Mouse (Mus musculus) adrenal gland, postnatal 36 days (tissue): Measurements from ENCODE around the gene Chd3. TPM values are rescaled to one million over a fixed set of nuclear protein-coding genes. Genes with fewer than 3 reads are reported as not detected.

ENCODE experiments used
- DNase-seq, 2 experiments: peaks; one replicate each; pipeline ENCODE4 v3.0.0; 2021; ENCODE audit warnings: mixed read lengths in 1 of 2
- long read RNA-seq, 2 experiments: library from polyadenylated mRNA; stranded (forward); transcript quantifications; one replicate each; pipeline ENCODE4 v2.0.0; 2021; ENCODE audit warnings: borderline sequencing depth in 2 of 2
- total RNA-seq, 2 experiments: library from RNA; stranded (reverse); gene quantifications; 2 replicates each; pipeline ENCODE4 v1.2.3; 2021

Gene Chd3
- 100 to 1,000 TPM in 1 of 2 experiments, 10 to 100 TPM in 1; 78.6 to 119 TPM for total RNA-seq
- long read RNA-seq, experiment 1, partial matches to known transcripts: 12 of 16 reads
- long read RNA-seq, experiment 1, other reads (novel, unspliced or antisense): 4 of 16 reads
- long read RNA-seq, experiment 2, partial matches to known transcripts: 5 of 8 reads
- long read RNA-seq, experiment 2, other reads (novel, unspliced or antisense): 1 of 8 reads

DNA sequence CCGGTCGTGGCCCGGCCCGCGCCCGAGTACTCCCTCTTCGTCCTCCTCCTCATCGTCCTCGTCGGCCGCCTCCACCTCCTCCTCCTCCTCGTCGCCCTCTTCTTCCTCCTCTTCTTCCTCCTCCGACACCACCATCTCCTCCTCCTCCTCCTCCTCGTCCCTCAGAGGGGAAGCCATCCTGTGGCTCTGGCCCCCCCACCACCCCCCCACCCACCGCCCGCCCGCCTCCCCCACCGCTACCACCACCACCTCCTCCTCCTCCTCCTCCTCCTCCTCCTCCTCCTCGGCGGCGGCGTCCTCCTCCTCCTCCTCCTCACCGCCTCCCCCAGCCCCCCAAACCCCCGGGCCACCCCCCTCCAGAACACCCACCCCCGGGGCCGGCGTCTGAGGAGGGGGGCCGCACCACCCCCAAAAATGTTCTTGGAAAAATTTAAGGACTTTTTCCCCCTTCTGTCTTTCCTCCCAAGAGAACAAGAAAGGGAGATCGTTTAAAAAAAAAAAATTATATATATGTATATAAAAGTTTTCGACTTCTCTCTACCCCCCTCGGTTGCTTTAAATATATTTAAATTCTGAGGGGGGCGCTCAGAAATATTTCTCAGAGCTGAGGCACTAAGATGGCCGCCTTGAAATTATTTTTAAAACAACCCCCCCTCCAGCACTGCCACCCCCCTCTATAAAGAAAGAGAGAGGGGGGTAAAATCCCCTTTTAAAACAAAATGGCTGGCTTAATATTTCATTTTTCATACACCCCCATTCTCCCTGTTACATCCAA lies at the start of gene Chd3:
Gene Chd3 (minus strand): TSS at position 192 of the 775 bp plus-strand sequence.
- no peak for DNase-seq

DNA sequence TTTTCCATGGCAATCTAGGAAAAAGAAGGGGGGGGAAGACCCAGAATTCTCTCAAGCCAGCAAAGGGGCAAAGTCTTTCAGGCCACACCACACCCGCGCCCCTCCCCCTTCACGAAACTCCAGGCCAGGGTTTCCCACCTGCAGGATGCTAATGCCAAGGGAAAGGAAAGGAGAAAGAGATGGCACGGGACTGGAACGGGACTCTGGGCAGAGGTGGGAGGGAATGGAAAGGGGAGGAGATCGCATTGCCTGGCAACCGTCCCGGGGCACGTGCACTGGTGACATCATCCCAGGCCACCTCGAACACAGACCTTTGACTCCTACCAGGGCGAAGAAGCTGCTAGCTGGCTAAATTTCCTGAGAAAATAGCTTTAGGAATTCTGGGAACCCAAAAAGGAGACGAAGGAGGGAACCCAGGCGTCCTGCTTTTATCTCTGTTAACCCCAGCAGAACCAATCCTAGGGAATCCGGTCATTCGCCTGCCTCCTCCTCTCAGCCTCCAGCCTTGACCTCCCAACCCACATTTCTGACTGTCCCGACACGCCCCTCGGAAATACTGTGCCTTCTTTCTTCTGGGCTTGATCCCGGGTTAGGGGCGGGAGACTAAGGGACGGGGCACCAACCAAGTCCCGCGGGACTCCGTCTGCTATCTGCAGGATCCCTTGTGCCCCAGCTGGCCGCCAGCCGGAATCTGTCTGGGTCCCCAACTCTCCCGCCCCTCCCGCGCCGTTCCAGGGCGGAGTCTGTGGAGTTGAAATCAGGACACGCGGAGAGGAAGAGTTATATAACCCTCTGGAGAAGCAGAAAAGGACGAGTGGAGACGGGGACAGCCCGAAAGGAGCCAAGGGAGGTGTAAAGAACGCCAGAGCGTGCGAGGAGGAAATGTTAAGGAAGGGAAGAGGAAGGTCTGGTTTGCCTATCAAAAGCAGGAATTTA lies 48.5 kb upstream of the Chd3 start:
- peak; percentile 97 for DNase-seq

DNA sequence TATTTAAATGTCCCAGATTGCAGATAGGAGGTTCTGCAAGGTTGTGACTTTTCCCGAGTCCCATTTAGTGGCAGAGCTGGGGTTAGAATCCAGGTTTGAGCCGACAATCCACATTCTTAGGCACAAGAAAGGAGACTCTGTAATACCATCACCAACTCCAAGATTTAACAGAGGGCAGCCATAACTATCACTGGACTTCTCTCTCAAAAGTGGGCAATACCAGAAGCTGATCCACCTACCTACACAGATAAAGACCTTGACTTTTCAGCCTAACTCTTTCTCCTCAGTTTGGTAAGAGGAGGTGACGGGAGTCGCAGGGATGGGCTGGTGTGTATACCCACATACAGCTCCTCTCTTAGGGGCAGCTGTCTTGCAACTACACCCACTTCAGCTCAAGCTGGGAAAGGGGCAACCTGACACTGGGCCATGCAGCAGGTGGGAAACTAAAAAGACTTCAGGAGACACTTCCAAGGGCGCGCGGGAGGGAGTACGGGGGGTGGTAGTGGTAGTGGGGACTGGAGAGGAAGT lies 47.8 kb upstream of the Chd3 start:
- DNase-seq: no peak

DNA sequence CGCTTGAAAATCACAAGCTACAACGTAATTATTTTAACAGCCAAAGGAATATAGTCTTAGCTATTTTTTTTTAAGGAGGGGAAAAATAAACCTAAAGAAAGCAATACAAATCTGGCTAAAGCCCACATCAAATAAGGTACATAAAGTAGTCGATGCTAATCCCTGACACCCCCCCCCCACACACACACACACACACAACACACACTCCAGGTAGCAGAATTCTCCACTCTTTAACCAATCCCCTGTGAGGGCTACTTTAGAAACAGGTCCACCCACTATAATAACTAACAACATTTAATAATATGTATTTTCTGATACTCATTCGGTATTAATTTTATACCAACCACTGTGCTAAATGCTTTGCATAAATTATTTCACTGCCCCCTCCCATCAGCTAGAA lies 47.3 kb upstream of the Chd3 start:
- no peak for DNase-seq

DNA sequence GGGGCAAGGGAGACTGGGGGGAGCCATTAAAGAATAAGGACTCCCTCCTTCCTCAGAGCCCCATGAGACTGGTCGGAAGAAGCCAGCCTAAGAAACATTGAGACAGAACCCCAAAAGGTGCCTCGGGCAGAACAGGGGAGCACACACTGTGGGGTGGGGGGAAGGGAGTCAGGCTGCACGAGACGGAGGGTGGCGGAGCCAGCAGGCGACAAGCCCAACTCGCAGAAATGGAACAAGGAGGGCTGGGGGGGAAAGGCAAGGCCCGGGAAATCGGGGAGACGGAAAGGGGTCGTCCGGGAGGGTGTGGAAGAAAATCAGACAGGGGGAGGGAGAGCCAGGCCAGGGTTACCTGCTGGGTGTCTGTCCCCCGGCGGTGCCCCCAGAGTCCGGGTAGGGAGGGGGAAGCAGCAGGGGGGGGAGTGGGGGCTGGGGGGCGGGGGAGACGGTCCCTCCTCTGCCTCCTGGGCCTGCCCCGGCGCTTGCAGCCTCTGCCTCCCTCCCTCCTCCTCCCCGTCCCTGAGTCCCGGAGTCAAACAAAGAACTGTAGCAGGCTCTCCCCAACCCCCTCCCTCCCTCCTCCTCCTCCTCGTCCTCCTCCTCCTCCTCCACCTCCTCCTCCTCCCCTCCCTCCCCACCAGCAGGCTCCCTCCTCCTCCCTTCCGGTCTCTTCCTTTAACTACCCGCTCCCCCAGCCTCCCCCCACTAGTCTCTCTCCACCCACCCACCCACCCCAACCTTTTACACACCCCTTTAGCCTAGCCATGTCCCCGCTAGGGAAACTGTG lies 46.7 kb upstream of the Chd3 start:
- peak; percentile 59 to 71 for DNase-seq

DNA sequence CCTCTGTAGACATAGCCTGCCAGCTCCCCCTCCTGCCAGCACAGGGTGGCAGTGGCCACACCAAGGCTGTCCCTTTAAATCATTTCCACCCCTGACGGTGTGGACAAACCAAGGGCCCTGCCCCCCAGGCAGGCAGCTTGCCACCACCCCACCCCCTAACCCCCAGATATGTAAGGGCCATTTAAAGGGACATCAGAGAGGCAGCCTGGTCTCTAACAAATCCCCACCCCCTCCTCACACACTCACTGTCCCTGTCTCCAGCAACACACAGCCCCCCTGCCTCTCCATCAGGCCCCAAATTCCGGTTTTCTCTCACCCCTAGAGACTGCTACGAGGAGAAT lies 46.1 kb upstream of the Chd3 start:
- DNase-seq: peak; percentile 73 to 79

DNA sequence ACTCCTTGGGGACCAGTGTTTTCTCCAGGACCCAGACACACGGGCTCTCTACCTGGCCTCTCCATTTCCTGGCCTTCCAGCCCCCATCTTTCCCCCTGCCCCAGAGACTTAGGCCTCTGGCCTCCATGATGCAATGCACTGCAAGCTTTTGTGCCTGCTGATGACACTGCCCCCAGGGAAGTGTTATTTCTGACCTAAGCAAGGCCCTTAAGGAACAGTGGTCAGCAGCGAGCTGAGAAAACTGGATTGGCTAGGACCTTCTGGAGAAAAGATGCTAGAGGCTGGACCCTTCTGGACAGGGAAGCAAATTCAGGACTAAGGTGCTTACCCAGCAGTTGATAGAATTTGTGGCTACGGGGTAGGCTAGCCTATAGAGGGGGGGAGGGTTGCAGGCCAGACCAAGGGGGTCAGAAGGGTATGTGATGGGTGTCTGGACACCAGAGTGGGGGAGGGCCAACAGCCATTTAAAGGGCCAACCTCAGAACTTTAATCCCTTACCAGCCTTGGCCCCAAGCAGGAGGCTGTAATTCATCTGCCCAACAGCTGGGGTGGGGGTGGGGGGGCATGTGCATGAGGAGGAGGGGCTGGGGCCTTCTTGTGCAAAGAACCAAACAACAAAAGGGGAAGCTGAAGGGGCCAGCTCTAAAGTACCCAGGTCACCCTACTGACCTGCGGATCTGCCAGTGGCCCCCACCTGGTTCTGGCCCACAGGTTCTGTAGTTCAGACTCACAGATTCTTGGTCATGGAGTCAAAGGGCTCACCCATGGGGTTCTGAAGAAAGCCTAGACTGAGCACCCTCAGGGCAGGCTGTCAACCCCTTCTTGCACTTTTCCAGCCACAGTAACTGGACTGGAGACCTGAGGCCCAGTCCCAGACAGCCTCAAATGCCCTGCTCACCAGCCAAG lies 45.5 kb upstream of the Chd3 start:
- DNase-seq: no peak

DNA sequence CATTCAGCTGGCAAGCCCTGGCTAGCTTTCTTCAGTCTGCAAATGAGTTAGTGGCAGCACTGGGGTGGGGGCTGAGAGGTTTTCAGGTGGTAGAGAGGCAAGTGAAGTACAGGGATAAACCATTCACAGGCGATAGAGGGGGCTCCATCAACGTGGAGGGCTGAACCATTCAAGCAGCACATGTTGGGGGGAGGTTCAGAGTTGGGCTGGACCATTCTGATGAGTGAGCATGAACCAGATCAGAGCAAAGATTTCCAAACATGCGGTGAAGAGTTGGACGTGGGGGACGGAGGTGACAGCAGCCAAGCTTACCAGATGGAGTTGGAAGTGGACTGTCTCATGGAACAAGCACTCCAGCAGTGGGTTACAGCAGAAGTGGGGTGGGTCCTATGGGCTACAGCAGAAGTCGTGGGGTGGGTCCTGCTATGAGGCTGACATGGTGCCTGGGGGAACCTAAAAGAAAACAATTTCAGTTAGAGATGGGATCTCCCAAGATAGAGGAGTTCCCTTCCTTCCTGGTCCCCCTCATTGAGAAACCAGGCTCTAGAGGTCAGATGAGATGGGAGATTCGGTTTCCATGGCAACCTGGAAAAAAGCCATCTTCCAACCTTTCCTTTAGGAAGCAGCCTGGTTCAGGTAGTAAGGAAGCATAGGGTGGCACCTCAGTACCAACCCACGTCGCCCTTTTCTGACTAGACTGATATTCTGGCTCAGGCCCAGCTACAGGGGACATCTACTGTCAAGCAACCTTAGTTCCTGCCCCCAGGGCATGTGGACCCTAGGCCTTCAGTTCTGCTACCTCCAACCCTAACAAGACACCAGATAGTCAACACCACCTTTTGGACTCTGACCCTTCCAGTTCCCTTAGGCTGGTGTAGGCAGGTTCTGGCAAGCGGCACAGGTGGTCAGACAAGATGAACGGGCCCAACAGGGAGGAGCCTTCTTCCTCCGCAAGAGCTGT lies 44.3 kb upstream of the Chd3 start, which contains the start of gene Kdm6b:
Gene Kdm6b (minus strand): TSS at position 455 of the 961 bp plus-strand sequence.
- no peak for DNase-seq

DNA sequence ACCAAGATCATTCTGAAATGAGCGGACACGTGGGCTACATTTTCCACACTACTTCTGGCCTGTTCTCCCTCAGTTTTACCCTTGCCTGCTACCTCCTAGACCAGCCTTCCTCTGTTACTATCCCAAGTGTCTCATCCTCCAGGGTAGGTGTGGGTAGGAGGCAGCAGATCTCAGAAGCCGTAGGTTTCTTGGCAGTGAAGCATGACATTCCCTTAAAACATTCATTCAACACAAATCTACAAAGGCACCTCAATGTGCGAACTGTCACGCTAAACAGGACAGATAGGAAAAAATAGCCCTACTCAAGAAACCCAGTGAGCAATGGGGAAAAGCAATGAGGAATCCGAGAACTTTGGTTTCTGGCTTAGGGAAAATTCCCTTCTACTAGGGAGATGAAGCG lies 43.3 kb upstream of the Chd3 start:
- no peak for DNase-seq

DNA sequence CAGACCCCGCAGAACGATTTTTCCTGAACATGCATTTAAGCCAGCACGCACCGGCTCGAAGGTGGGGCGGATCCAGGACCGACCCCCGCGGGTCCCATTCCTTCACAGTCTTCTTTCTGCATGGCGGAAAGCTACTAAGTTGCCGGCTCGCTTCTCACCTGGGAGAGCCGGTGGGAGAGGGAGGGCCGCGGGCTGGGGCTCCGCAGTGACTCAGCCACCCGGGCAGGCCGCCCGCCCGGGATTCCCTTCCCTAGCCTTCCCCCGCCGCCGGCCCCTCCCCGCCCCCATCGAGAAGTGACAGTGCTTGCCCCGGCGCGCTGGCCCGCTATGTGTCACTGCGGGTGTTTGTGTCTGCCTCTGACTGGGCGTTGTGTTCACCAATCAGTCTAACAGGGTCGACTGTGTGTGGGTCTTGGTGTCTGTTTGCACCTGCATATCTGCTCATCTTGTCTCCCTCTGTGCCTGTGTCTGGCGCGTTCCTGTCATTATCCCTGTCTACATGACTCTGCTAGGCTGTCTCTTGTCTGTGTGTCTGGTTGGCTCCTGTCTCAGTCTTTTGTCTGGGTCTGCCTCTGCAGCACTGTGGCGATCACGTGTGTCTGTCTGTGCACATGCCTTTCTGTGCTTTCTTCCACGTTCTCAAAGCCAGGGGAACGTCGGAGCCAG lies 42.5 kb upstream of the Chd3 start:
- DNase-seq: peak; percentile 92 to 95

DNA sequence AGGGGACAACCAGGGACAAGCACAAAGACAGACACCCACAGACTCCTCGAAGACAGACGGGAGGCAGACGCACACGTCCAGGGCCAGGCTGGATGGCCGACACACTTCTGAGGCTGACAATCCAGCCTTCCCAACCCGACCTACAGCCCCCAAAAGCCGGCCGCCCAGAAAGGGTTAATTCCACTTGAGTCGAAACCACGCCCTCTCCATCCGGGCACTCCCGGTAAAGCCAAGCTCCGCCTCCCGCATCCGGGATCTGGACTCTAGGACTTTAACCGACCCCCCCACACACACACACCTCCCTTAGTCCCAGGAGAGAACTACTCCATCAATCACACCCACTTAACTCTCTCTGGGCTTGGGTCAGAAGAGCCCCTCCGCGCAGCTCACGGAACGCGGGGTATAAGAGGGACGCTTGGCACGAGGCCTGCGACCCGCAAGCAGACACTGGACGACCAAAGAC lies 41.9 kb upstream of the Chd3 start:
- DNase-seq: peak; percentile 96 to 97

DNA sequence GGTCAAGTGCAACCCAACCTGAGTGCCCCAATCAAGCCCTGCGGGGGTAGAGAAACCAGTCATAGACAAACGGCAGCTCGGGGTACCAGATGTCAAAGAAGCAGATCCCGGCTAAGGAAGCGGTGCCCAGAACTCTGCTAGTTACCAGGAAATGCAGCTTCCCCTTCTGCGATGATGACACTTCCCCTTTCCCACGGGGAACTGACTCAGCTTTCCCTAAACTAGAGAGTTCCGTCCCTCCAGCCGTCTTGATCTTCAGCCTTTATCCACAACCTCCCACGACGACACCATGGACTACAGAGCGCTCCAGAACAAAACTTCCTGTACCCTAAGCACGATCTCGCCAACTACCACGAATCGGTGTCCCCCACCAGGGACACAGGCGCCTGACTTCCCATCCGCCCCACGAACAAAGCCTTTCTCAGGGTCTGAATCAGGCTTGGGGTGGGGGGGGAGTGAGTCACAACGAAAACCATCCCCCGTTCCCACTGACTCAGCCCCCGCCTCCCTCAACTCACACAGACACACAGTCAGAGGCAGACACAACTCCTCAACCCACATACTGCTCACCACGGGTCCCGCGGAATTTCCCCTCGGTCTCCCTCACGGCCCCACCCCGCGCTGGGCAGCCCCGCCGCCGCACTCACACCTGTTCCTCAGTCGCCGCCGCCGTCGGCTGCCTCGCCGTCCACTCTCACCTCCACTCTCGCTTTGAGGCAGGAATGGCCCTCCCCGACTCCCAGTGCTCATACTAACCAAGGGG lies 41.3 kb upstream of the Chd3 start:
- peak; percentile 78 to 81 for DNase-seq

DNA sequence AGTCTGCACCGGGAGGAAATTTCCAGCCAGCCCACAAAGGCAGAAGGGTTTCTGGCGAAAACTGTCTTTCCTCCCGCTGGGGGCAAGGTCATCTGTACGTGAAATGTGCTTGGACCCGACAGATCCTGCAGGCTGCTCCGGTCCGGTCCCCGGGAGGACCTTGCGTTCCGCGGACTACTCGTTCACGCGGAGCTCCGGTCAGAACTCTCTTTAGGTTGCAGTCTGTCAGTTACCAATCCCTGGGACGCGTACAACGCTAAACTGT lies 40.8 kb upstream of the Chd3 start:
- DNase-seq: no peak

DNA sequence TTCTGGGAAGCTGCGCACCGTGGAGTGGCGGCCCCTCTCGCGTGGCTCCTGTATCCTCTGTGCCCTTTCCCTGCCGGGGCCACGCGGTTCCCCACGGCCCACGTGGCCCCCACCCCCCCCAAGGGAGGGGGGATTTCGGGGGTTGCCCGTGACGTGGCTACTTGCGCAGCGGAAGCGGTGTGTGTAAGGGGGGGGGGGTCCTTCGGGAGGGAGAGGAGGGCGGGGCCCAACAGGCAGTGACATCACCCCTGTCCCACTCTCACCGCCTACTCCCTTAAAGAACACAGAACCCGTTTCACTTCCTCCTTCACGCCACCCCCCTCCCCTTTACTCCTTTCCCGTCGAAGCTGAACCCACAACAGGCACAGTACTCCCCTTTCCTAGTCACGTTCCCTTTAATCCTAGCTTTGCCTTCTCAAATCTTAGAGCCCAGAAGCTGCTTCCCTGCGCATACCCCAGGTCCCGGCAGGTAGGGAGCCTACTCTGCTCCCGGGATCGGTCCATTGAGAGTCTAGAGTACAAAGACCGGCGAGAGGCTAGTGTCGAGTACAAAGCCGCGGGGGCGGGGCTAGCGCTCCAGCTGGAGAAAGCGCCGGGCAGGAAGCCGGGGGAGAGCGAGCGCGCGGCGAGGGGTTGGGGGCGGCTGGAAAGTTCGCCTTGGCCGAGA lies 40.3 kb upstream of the Chd3 start:
- peak; percentile 89 to 93 for DNase-seq

DNA sequence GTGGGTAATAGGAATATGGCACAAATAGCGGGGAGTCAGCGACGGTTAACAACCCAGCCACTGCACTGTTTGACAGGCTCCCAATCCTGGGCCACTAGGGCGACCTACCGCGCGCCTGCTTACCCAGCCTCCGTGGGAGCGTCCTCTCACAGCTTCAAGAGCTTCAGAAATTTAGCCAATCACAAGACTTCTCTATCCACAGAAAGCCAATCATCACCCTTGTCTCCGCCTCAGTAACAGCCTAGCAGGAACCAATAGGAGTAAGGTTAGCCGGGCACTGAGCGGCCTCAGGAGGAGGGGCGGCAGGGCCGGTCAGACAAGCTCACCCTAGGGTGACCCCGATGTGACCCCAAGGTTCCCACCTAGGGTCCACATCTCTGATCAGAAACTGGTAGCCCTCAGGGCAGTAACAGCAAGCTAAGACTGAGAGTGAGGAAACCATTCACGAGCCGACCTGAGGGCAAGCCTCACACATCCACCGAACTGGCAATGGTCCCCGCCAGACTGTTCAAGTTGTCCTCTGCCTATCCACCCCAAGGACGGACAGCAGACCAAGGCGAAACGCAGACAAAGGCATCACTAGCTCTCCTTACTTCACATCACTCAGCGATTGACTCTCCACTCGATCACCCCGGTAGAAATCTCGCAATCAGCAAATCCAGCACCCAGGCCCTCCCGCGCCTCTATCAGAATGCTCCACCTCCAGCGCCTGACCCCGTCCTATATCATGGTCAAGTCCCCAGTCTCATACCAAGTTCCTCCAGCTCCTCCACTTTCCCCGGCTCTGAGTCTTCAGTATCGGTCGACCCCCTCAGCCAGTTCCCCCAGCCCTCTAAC lies 39.6 kb upstream of the Chd3 start:
- peak; percentile 84 to 86 for DNase-seq

DNA sequence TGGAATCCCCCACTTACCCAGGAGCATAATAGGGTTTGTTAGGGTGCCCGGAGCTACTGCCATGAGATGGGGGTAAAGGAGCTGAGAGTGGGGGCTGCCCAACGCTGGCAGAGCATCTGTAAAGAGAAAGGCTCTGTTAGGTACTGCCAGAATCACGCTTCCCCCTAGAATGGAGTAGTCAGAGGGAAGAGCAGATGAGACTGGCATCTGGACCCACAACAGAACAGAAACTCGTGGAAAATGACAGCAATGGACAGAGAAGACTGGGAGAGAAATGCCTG lies 38.5 kb upstream of the Chd3 start:
- no peak for DNase-seq
